Mouse (Mus musculus): ENCODE data around the gene Dusp1. TPM values are rescaled to one million over a fixed set of nuclear protein-coding genes. Genes with fewer than 3 reads are reported as not detected.

Gene Dusp1
- total RNA-seq, 2 experiments from 2014 or later = 25.0 to 66.5 TPM

- DNase-seq (ENCODE audit: low spot score in 2 of 2) = no peak
- intact Hi-C loops (cut with DNase I) = no loop called here
Observed at GRCm38 (mm10) chr17:26532476-26533045, 29.4 kb downstream of the Dusp1 start.

- intact Hi-C loops (cut with DNase I) = no loop called here
- DNase-seq (ENCODE audit: low spot score in 2 of 2) = no peak
Observed at GRCm38 (mm10) chr17:26531395-26532027, 30.4 kb downstream of the Dusp1 start.

GRCm38 (mm10) chr17:26530590-26531081 is 31.3 kb downstream of the Dusp1 start:
- DNase-seq (ENCODE audit: low spot score in 2 of 2) = no peak

GRCm38 (mm10) chr17:26529791-26530241 is 32.1 kb downstream of the Dusp1 start:
- intact Hi-C loops (cut with DNase I) = no loop called here

More at GRCm38 (mm10) chr17:26530590-26531081, 31.3 kb downstream of the Dusp1 start:
- intact Hi-C loops (cut with DNase I) = no loop called here

GRCm38 (mm10) chr17:26528751-26529150 is 33.2 kb downstream of the Dusp1 start:
- intact Hi-C loops (cut with DNase I) = no loop called here

More at GRCm38 (mm10) chr17:26529791-26530241, 32.1 kb downstream of the Dusp1 start:
- no peak for DNase-seq (ENCODE audit: low spot score in 2 of 2)

GRCm38 (mm10) chr17:26527291-26527690 is 34.6 kb downstream of the Dusp1 start:
- DNase-seq (ENCODE audit: low spot score in 2 of 2) = no peak
- intact Hi-C loops (cut with DNase I) = no loop called here

More at GRCm38 (mm10) chr17:26528751-26529150, 33.2 kb downstream of the Dusp1 start:
- DNase-seq (ENCODE audit: low spot score in 2 of 2) = no peak

- DNase-seq (ENCODE audit: low spot score in 2 of 2) = no peak
- intact Hi-C loops (cut with DNase I) = no loop called here
Observed at GRCm38 (mm10) chr17:26525316-26525715, 36.6 kb downstream of the Dusp1 start.

GRCm38 (mm10) chr17:26524801-26525200 is 37.1 kb downstream of the Dusp1 start:
- DNase-seq (ENCODE audit: low spot score in 2 of 2) = no peak
- intact Hi-C loops (cut with DNase I) = no loop called here

- intact Hi-C loops (cut with DNase I) = no loop called here
Observed at GRCm38 (mm10) chr17:26524316-26524715, 37.6 kb downstream of the Dusp1 start.

GRCm38 (mm10) chr17:26522711-26523110 is 39.2 kb downstream of the Dusp1 start:
- no peak for DNase-seq (ENCODE audit: low spot score in 2 of 2)
- intact Hi-C loops (cut with DNase I) = no loop called here

More at GRCm38 (mm10) chr17:26524316-26524715, 37.6 kb downstream of the Dusp1 start:
- no peak for DNase-seq (ENCODE audit: low spot score in 2 of 2)

GRCm38 (mm10) chr17:26518306-26518705 is 43.6 kb downstream of the Dusp1 start:
- DNase-seq (ENCODE audit: low spot score in 2 of 2) = no peak
- intact Hi-C loops (cut with DNase I) = no loop called here

- intact Hi-C loops (cut with DNase I) = no loop called here
- DNase-seq (ENCODE audit: low spot score in 2 of 2) = no peak
Observed at GRCm38 (mm10) chr17:26515675-26516074, 46.3 kb downstream of the Dusp1 start.

GRCm38 (mm10) chr17:26514581-26515030 is 47.3 kb downstream of the Dusp1 start:
- no peak for DNase-seq (ENCODE audit: low spot score in 2 of 2)
- intact Hi-C loops (cut with DNase I) = no loop called here

GRCm38 (mm10) chr17:26513459-26514290 is 48.3 kb downstream of the Dusp1 start:
- no peak for DNase-seq (ENCODE audit: low spot score in 2 of 2)
- intact Hi-C loops (cut with DNase I) = no loop called here

- intact Hi-C loops (cut with DNase I) = no loop called here
Observed at GRCm38 (mm10) chr17:26512961-26513360, 49.0 kb downstream of the Dusp1 start.

GRCm38 (mm10) chr17:26511816-26512774 is 49.8 kb downstream of the Dusp1 start:
- intact Hi-C loops (cut with DNase I) = no loop called here

More at GRCm38 (mm10) chr17:26512961-26513360, 49.0 kb downstream of the Dusp1 start:
- no peak for DNase-seq (ENCODE audit: low spot score in 2 of 2)

GRCm38 (mm10) chr17:26511256-26511655 is 50.7 kb downstream of the Dusp1 start:
- intact Hi-C loops (cut with DNase I) = no loop called here

More at GRCm38 (mm10) chr17:26511816-26512774, 49.8 kb downstream of the Dusp1 start:
- DNase-seq (ENCODE audit: low spot score in 2 of 2) = no peak

GRCm38 (mm10) chr17:26510146-26511045 is 51.5 kb downstream of the Dusp1 start:
- intact Hi-C loops (cut with DNase I) = no loop called here
- DNase-seq (ENCODE audit: low spot score in 2 of 2) = no peak

More at GRCm38 (mm10) chr17:26511256-26511655, 50.7 kb downstream of the Dusp1 start:
- DNase-seq (ENCODE audit: low spot score in 2 of 2) = no peak
